Mouse (Mus musculus) embryo, embryonic 9.5 days (tissue): ENCODE results near the gene Fank1.

ENCODE experiments used
- DNase-seq: peaks from one replicate; pipeline ENCODE4 v3.0.0-alpha.2; 2017; ENCODE audit errors: extremely low spot score

Fank1 gene

GRCm38 (mm10) chr7:133768027-133768426 is 8.6 kb upstream of the Fank1 start:
- DNase-seq, result no peak

- no peak for DNase-seq
Observed at GRCm38 (mm10) chr7:133768517-133768916, 8.1 kb upstream of the Fank1 start.

GRCm38 (mm10) chr7:133775179-133775578 is 1.5 kb upstream of the Fank1 start:
- DNase-seq, result no peak

- DNase-seq, result no peak
Observed at GRCm38 (mm10) chr7:133775796-133776625, 650 bp upstream of the Fank1 start.

- DNase-seq, result no peak
Observed at GRCm38 (mm10) chr7:133781583-133781982, 4.9 kb downstream of the Fank1 start.

- DNase-seq, result no peak
Observed at GRCm38 (mm10) chr7:133781991-133782390, 5.3 kb downstream of the Fank1 start.

GRCm38 (mm10) chr7:133782717-133783435 is 6.2 kb downstream of the Fank1 start, which contains the start of gene Dhx32:
Gene Dhx32, minus strand, starts transcription at chr7:133782726.
- DNase-seq, result peak; percentile 63

GRCm38 (mm10) chr7:133787571-133787970 is 10.9 kb downstream of the Fank1 start:
- no peak for DNase-seq

- DNase-seq, result no peak
Observed at GRCm38 (mm10) chr7:133788147-133788546, 11.5 kb downstream of the Fank1 start.

GRCm38 (mm10) chr7:133790171-133790570 is 13.5 kb downstream of the Fank1 start:
- no peak for DNase-seq

- DNase-seq, result no peak
Observed at GRCm38 (mm10) chr7:133790608-133791229, 14.1 kb downstream of the Fank1 start.

GRCm38 (mm10) chr7:133792771-133793170 is 16.1 kb downstream of the Fank1 start:
- DNase-seq, result no peak

- DNase-seq, result no peak
Observed at GRCm38 (mm10) chr7:133793248-133794131, 16.8 kb downstream of the Fank1 start.

GRCm38 (mm10) chr7:133794720-133795119 is 18.1 kb downstream of the Fank1 start:
- DNase-seq, result no peak

GRCm38 (mm10) chr7:133799928-133800327 is 23.3 kb downstream of the Fank1 start:
- DNase-seq, result no peak

GRCm38 (mm10) chr7:133801823-133802222 is 25.2 kb downstream of the Fank1 start:
- DNase-seq, result no peak

GRCm38 (mm10) chr7:133805614-133806175 is 29.0 kb downstream of the Fank1 start:
- peak; percentile 50 for DNase-seq

GRCm38 (mm10) chr7:133812927-133813326 is 36.3 kb downstream of the Fank1 start:
- no peak for DNase-seq

- DNase-seq, result no peak
Observed at GRCm38 (mm10) chr7:133813331-133813730, 36.7 kb downstream of the Fank1 start.

- DNase-seq, result no peak
Observed at GRCm38 (mm10) chr7:133823751-133824150, 47.1 kb downstream of the Fank1 start.

GRCm38 (mm10) chr7:133824579-133824978 is 47.9 kb downstream of the Fank1 start:
- DNase-seq, result no peak
